Mouse (Mus musculus): ENCODE data around the gene 4930402H24Rik. TPM values are rescaled to one million over a fixed set of nuclear protein-coding genes. Genes with fewer than 3 reads are reported as not detected.

Gene 4930402H24Rik
- polyA plus RNA-seq, 1 experiment from 2014 or later = 35.0 TPM

GRCm38 (mm10) chr2:130812487-130812886, 93.7 kb downstream of the 4930402H24Rik start:
- peaks cover 33% of the 10 kb centered on the region for H3K36me3 ChIP-seq (ENCODE audit: control insufficient read depth, insufficient read depth, low read length)

GRCm38 (mm10) chr2:130805146-130805545, 101.1 kb downstream of the 4930402H24Rik start:
- H3K27me3 ChIP-seq (ENCODE audit: control insufficient read depth, insufficient read depth, low read length) = no peaks in the 10 kb centered on the region
- 95% methylated on average over 3 of the region's 3 CpGs for WGBS

More at GRCm38 (mm10) chr2:130812487-130812886, 93.7 kb downstream of the 4930402H24Rik start:
- Histone ChIP-seq H3K27me3 (ENCODE audit: control insufficient read depth, insufficient read depth, low read length) (no peaks in the 10 kb centered on the region), H3K27ac (ENCODE audit: low read depth, low read length) (no peak overlapping the region), H3K4me1 (ENCODE audit: control insufficient read depth, insufficient read depth, low read length) (no peaks in the 10 kb centered on the region), H3K4me3 (ENCODE audit: low read length) (no peak overlapping the region), H3K9ac (ENCODE audit: low read depth, low read length) (no peak overlapping the region), H3K4me2 (replicated peaks; ENCODE audit: low read depth, low read length) (no peak overlapping the region), H3K9me3 (ENCODE audit: control insufficient read depth, low read length) (no peaks in the 10 kb centered on the region)
- ATAC-seq (ENCODE audit: low FRiP score, low TSS enrichment) = no peak
- WGBS = 94% methylated on average over 1 of the region's 1 CpGs

GRCm38 (mm10) chr2:130803706-130804105, 102.5 kb downstream of the 4930402H24Rik start:
- H3K9ac ChIP-seq (ENCODE audit: low read depth, low read length) = no peak overlapping the region
- H3K27ac ChIP-seq (ENCODE audit: low read depth, low read length) = no peak overlapping the region
- 76% methylated on average over 25 of the region's 25 CpGs for WGBS
- H3K4me2 ChIP-seq (replicated peaks; ENCODE audit: low read depth, low read length) = no peak overlapping the region
- H3K9me3 ChIP-seq (ENCODE audit: control insufficient read depth, low read length) = no peaks in the 10 kb centered on the region
- H3K27me3 ChIP-seq (ENCODE audit: control insufficient read depth, insufficient read depth, low read length) = no peaks in the 10 kb centered on the region
- peaks cover 19% of the 10 kb centered on the region for H3K36me3 ChIP-seq (ENCODE audit: control insufficient read depth, insufficient read depth, low read length)
- no peak overlapping the region for H3K4me3 ChIP-seq (ENCODE audit: low read length)
- no peak for ATAC-seq (ENCODE audit: low FRiP score, low TSS enrichment)
- no peaks in the 10 kb centered on the region for H3K4me1 ChIP-seq (ENCODE audit: control insufficient read depth, insufficient read depth, low read length)

More at GRCm38 (mm10) chr2:130805146-130805545, 101.1 kb downstream of the 4930402H24Rik start:
- Histone ChIP-seq H3K4me2 (replicated peaks; ENCODE audit: low read depth, low read length) (no peak overlapping the region), H3K4me3 (ENCODE audit: low read length) (no peak overlapping the region), H3K4me1 (ENCODE audit: control insufficient read depth, insufficient read depth, low read length) (no peaks in the 10 kb centered on the region), H3K27ac (ENCODE audit: low read depth, low read length) (no peak overlapping the region), H3K9ac (ENCODE audit: low read depth, low read length) (no peak overlapping the region), H3K36me3 (ENCODE audit: control insufficient read depth, insufficient read depth, low read length) (peaks cover 29% of the 10 kb centered on the region), H3K9me3 (ENCODE audit: control insufficient read depth, low read length) (no peaks in the 10 kb centered on the region)
- ATAC-seq (ENCODE audit: low FRiP score, low TSS enrichment) = no peak

GRCm38 (mm10) chr2:130795731-130796130, 110.5 kb downstream of the 4930402H24Rik start:
- 45% methylated on average over 8 of the region's 8 CpGs for WGBS
- Histone ChIP-seq H3K9me3 (ENCODE audit: control insufficient read depth, low read length) (no peaks in the 10 kb centered on the region), H3K36me3 (ENCODE audit: control insufficient read depth, insufficient read depth, low read length) (peaks cover 7% of the 10 kb centered on the region; the same call in 1 of the 2 replicates), H3K27me3 (ENCODE audit: control insufficient read depth, insufficient read depth, low read length) (no peaks in the 10 kb centered on the region), H3K9ac (ENCODE audit: low read depth, low read length) (no peak overlapping the region), H3K4me1 (ENCODE audit: control insufficient read depth, insufficient read depth, low read length) (no peaks in the 10 kb centered on the region), H3K4me3 (ENCODE audit: low read length) (no peak overlapping the region), H3K4me2 (replicated peaks; ENCODE audit: low read depth, low read length) (no peak overlapping the region), H3K27ac (ENCODE audit: low read depth, low read length) (no peak overlapping the region)
- ATAC-seq (ENCODE audit: low FRiP score, low TSS enrichment) = peak; percentile 73; the same call in 1 of the 2 replicates

- H3K9me3 ChIP-seq (ENCODE audit: control insufficient read depth, low read length) = no peaks in the 10 kb centered on the region
- H3K4me3 ChIP-seq (ENCODE audit: low read length) = no peak overlapping the region
- H3K9ac ChIP-seq (ENCODE audit: low read depth, low read length) = no peak overlapping the region
- H3K4me2 ChIP-seq (replicated peaks; ENCODE audit: low read depth, low read length) = no peak overlapping the region
- whole genome bisulfite sequencing = 97% methylated on average over 7 of the region's 7 CpGs
- H3K36me3 ChIP-seq (ENCODE audit: control insufficient read depth, insufficient read depth, low read length) = peaks cover 19% of the 10 kb centered on the region; the same call in 1 of the 2 replicates
- no peaks in the 10 kb centered on the region for H3K27me3 ChIP-seq (ENCODE audit: control insufficient read depth, insufficient read depth, low read length)
- H3K4me1 ChIP-seq (ENCODE audit: control insufficient read depth, insufficient read depth, low read length) = no peaks in the 10 kb centered on the region
- H3K27ac ChIP-seq (ENCODE audit: low read depth, low read length) = no peak overlapping the region
- ATAC-seq (ENCODE audit: low FRiP score, low TSS enrichment) = no peak
These were observed 114.5 kb downstream of the 4930402H24Rik start for GRCm38 (mm10) chr2:130791722-130792121.

GRCm38 (mm10) chr2:130789642-130790041, 116.6 kb downstream of the 4930402H24Rik start:
- Histone ChIP-seq H3K9me3 (ENCODE audit: control insufficient read depth, low read length) (no peaks in the 10 kb centered on the region), H3K4me3 (ENCODE audit: low read length) (no peak overlapping the region), H3K27me3 (ENCODE audit: control insufficient read depth, insufficient read depth, low read length) (no peaks in the 10 kb centered on the region), H3K4me2 (replicated peaks; ENCODE audit: low read depth, low read length) (no peak overlapping the region), H3K4me1 (ENCODE audit: control insufficient read depth, insufficient read depth, low read length) (no peaks in the 10 kb centered on the region), H3K36me3 (ENCODE audit: control insufficient read depth, insufficient read depth, low read length) (peaks cover 26% of the 10 kb centered on the region; the same call in 1 of the 2 replicates), H3K27ac (ENCODE audit: low read depth, low read length) (no peak overlapping the region), H3K9ac (ENCODE audit: low read depth, low read length) (no peak overlapping the region)
- no peak for ATAC-seq (ENCODE audit: low FRiP score, low TSS enrichment)
- 91% methylated on average over 6 of the region's 6 CpGs for WGBS

- no peak overlapping the region for H3K27ac ChIP-seq (ENCODE audit: low read depth, low read length)
- H3K36me3 ChIP-seq (ENCODE audit: control insufficient read depth, insufficient read depth, low read length) = peaks cover 28% of the 10 kb centered on the region; the same call in 1 of the 2 replicates
- H3K4me1 ChIP-seq (ENCODE audit: control insufficient read depth, insufficient read depth, low read length) = no peaks in the 10 kb centered on the region
- no peak overlapping the region for H3K4me3 ChIP-seq (ENCODE audit: low read length)
- no peak for ATAC-seq (ENCODE audit: low FRiP score, low TSS enrichment)
- no peak overlapping the region for H3K9ac ChIP-seq (ENCODE audit: low read depth, low read length)
- H3K4me2 ChIP-seq (replicated peaks; ENCODE audit: low read depth, low read length) = no peak overlapping the region
- H3K9me3 ChIP-seq (ENCODE audit: control insufficient read depth, low read length) = no peaks in the 10 kb centered on the region
- WGBS = 77% methylated on average over 8 of the region's 8 CpGs
- no peaks in the 10 kb centered on the region for H3K27me3 ChIP-seq (ENCODE audit: control insufficient read depth, insufficient read depth, low read length)
These were observed 117.2 kb downstream of the 4930402H24Rik start for GRCm38 (mm10) chr2:130789039-130789438.

GRCm38 (mm10) chr2:130784939-130785338, 121.3 kb downstream of the 4930402H24Rik start:
- Histone ChIP-seq H3K4me2 (replicated peaks; ENCODE audit: low read depth, low read length) (no peak overlapping the region), H3K4me1 (ENCODE audit: control insufficient read depth, insufficient read depth, low read length) (no peaks in the 10 kb centered on the region), H3K27ac (ENCODE audit: low read depth, low read length) (no peak overlapping the region), H3K4me3 (ENCODE audit: low read length) (no peak overlapping the region), H3K9me3 (ENCODE audit: control insufficient read depth, low read length) (no peaks in the 10 kb centered on the region), H3K9ac (ENCODE audit: low read depth, low read length) (no peak overlapping the region), H3K27me3 (ENCODE audit: control insufficient read depth, insufficient read depth, low read length) (no peaks in the 10 kb centered on the region), H3K36me3 (ENCODE audit: control insufficient read depth, insufficient read depth, low read length) (peaks cover 37% of the 10 kb centered on the region; the same call in 1 of the 2 replicates)
- 49% methylated on average over 3 of the region's 3 CpGs for WGBS
- no peak for ATAC-seq (ENCODE audit: low FRiP score, low TSS enrichment)

- ATAC-seq (ENCODE audit: low FRiP score, low TSS enrichment) = no peak
- no peak overlapping the region for H3K9ac ChIP-seq (ENCODE audit: low read depth, low read length)
- WGBS = 68% methylated on average over 2 of the region's 2 CpGs
These were observed 125.4 kb downstream of the 4930402H24Rik start for GRCm38 (mm10) chr2:130780615-130781303.

More at GRCm38 (mm10) chr2:130780615-130781303, 125.4 kb downstream of the 4930402H24Rik start:
- H3K9me3 ChIP-seq (ENCODE audit: control insufficient read depth, low read length) = no peaks in the 10 kb centered on the region
- H3K4me2 ChIP-seq (replicated peaks; ENCODE audit: low read depth, low read length) = no peak overlapping the region
- no peaks in the 10 kb centered on the region for H3K27me3 ChIP-seq (ENCODE audit: control insufficient read depth, insufficient read depth, low read length)
- H3K4me1 ChIP-seq (ENCODE audit: control insufficient read depth, insufficient read depth, low read length) = no peaks in the 10 kb centered on the region
- H3K36me3 ChIP-seq (ENCODE audit: control insufficient read depth, insufficient read depth, low read length) = peaks cover 38% of the 10 kb centered on the region; the same call in 1 of the 2 replicates
- no peak overlapping the region for H3K4me3 ChIP-seq (ENCODE audit: low read length)
- no peak overlapping the region for H3K27ac ChIP-seq (ENCODE audit: low read depth, low read length)

Data from kidney, embryonic 14.5 days (tissue).